Mouse (Mus musculus) retina, postnatal 7 days (tissue): ENCODE results near the gene Mesp1.

Source experiments
- DNase-seq: peaks from one replicate; pipeline ENCODE4 v3.0.0-alpha.2; 2012; ENCODE audit warnings: low read depth, low spot score

Gene Mesp1

GRCm38 (mm10) chr7:79793688-79794087, at the start of gene Mesp1:
Gene Mesp1, minus strand, starts transcription at chr7:79793788.
- DNase-seq = no peak

- no peak for DNase-seq
Measured at GRCm38 (mm10) chr7:79842163-79842562, 48.6 kb upstream of the Mesp1 start.

GRCm38 (mm10) chr7:79837247-79837646, 43.7 kb upstream of the Mesp1 start:
- DNase-seq = no peak

- no peak for DNase-seq
Measured at GRCm38 (mm10) chr7:79835196-79835595, 41.6 kb upstream of the Mesp1 start.

- DNase-seq = no peak
Measured at GRCm38 (mm10) chr7:79832980-79833379, 39.4 kb upstream of the Mesp1 start.

GRCm38 (mm10) chr7:79831585-79831984, 38.0 kb upstream of the Mesp1 start:
- no peak for DNase-seq

- DNase-seq = no peak
Measured at GRCm38 (mm10) chr7:79831145-79831544, 37.6 kb upstream of the Mesp1 start.

GRCm38 (mm10) chr7:79828341-79828740, 34.8 kb upstream of the Mesp1 start:
- DNase-seq = no peak

- DNase-seq = no peak
Measured at GRCm38 (mm10) chr7:79822092-79822695, 28.6 kb upstream of the Mesp1 start.

- DNase-seq = no peak
Measured at GRCm38 (mm10) chr7:79819996-79820395, 26.4 kb upstream of the Mesp1 start.

- DNase-seq = no peak
Measured at GRCm38 (mm10) chr7:79819515-79819914, 25.9 kb upstream of the Mesp1 start.

GRCm38 (mm10) chr7:79818321-79818720, 24.7 kb upstream of the Mesp1 start:
- DNase-seq = no peak

GRCm38 (mm10) chr7:79813409-79813808, 19.8 kb upstream of the Mesp1 start:
- DNase-seq = no peak

GRCm38 (mm10) chr7:79810611-79811506, 17.3 kb upstream of the Mesp1 start, which contains the start of gene Mesp2:
Gene Mesp2, plus strand, starts transcription at chr7:79810727.
- peak; percentile 77 for DNase-seq

GRCm38 (mm10) chr7:79808561-79808960, 15.0 kb upstream of the Mesp1 start:
- DNase-seq = no peak

- DNase-seq = no peak
Measured at GRCm38 (mm10) chr7:79803887-79804286, 10.3 kb upstream of the Mesp1 start.

GRCm38 (mm10) chr7:79802037-79802436, 8.4 kb upstream of the Mesp1 start:
- no peak for DNase-seq

GRCm38 (mm10) chr7:79801391-79801790, 7.8 kb upstream of the Mesp1 start:
- DNase-seq = no peak

GRCm38 (mm10) chr7:79800336-79800735, 6.7 kb upstream of the Mesp1 start:
- DNase-seq = no peak

GRCm38 (mm10) chr7:79799506-79799905, 5.9 kb upstream of the Mesp1 start:
- DNase-seq = no peak

- DNase-seq = peak; percentile 66
Measured at GRCm38 (mm10) chr7:79799048-79799447, 5.5 kb upstream of the Mesp1 start.

GRCm38 (mm10) chr7:79798606-79799005, 5.0 kb upstream of the Mesp1 start:
- peak; percentile 73 for DNase-seq
